Comparison of ENCODE assay signal across 9 mouse cellular contexts in genomic region chr2:155592854-155593283, GRCm38 (mm10). TPM values are rescaled to one million over a fixed set of nuclear protein-coding genes. Genes with fewer than 3 reads are reported as not detected.
A peak's percentile ranks its signal among the peaks of the same experiment; 100 is the strongest.
DNase-seq lines count a peak whose midpoint lies in the region; ATAC-seq and TF ChIP-seq lines count a peak whose summit lies in the region.
"Had no signal": no experiment of that assay in that cellular context is flagged by ENCODE, and none has a peak within 500 bp of the region (broad histone marks: within the 10 kb centered on the region; RNA-seq: fewer than 3 reads in every experiment).

No protein-coding gene starts in this region.

- DNase-seq in gastrocnemius, adult 2 months, result no peak
- no peak for DNase-seq in gastrocnemius, postnatal 4 days (ENCODE audit: low spot score in 2 of 2)
- no peak for DNase-seq in thymus, adult 2 months
- no peak for DNase-seq in thymus, postnatal 0 days (ENCODE audit: low spot score)
- no peak for DNase-seq in liver, embryonic 11.5 days (ENCODE audit: low spot score)
- no peak for DNase-seq in natural killer cell, adult 2 months (ENCODE audit: low spot score in 2 of 2)
- DNase-seq in spleen, postnatal 14 days (ENCODE audit: low spot score in 2 of 2), result no peak

- peak overlapping the region; percentile 95 for H3K27ac ChIP-seq in gastrocnemius, adult 2 months
- no peak overlapping the region for H3K27ac ChIP-seq in thymus, adult 2 months (ENCODE audit: control insufficient read depth, insufficient read depth, low read length)
- peak overlapping the region; percentile 86 for H3K27ac ChIP-seq in liver, embryonic 11.5 days (ENCODE audit: low read depth, low read length)

- H3K9me3 ChIP-seq in liver, embryonic 11.5 days (ENCODE audit: control insufficient read depth, low read length), result no peaks in the 10 kb centered on the region

- no peaks in the 10 kb centered on the region for H3K36me3 ChIP-seq in thymus, adult 2 months (ENCODE audit: control insufficient read depth, insufficient read depth, low read length)
- H3K36me3 ChIP-seq in liver, embryonic 11.5 days (ENCODE audit: control insufficient read depth, insufficient read depth, low read length), result no peaks in the 10 kb centered on the region

- H3K27me3 ChIP-seq in thymus, adult 2 months (ENCODE audit: control insufficient read depth, insufficient read depth, low read length), result no peaks in the 10 kb centered on the region
- H3K27me3 ChIP-seq in liver, embryonic 11.5 days (replicated peaks; ENCODE audit: control insufficient read depth, insufficient read depth, low read length), result no peaks in the 10 kb centered on the region

- no peak for ATAC-seq in liver, embryonic 11.5 days (replicated peaks; ENCODE audit: low FRiP score)
- no peak for ATAC-seq in frontal cortex, adult (ENCODE audit: low TSS enrichment)

- TF ChIP-seq CTCF in gastrocnemius, adult 2 months (IDR thresholded peaks at IDR 0.05), result no peak
- TF ChIP-seq CTCF in thymus, adult 2 months (IDR thresholded peaks at IDR 0.05; ENCODE audit: borderline replicate concordance, control insufficient read depth, extremely low read depth, insufficient read depth, low read length, poor library complexity), result peak; percentile 44; the same call in 1 of the 2 replicates

- peak overlapping the region; percentile 86 for H3K9ac ChIP-seq in liver, embryonic 11.5 days (ENCODE audit: low read depth, low read length)

- H3K4me3 ChIP-seq in gastrocnemius, adult 2 months, result peak overlapping the region; percentile 78
- H3K4me3 ChIP-seq in thymus, adult 2 months (ENCODE audit: control insufficient read depth, insufficient read depth, low read length), result peak overlapping the region; percentile 77
- peak overlapping the region; percentile 76 for H3K4me3 ChIP-seq in liver, embryonic 11.5 days (ENCODE audit: low read depth, low read length)

- intact Hi-C loops in gastrocnemius, adult 2 months (cut with DNase I), result loop anchor here (5.0 kb wide), 2 partner anchors 34 to 116 kb away; no protein-coding TSS in a partner anchor

- H3K4me1 ChIP-seq in thymus, adult 2 months (replicated peaks; ENCODE audit: control insufficient read depth, insufficient read depth, low read length), result peaks cover 4% of the 10 kb centered on the region
- peaks cover 33% of the 10 kb centered on the region for H3K4me1 ChIP-seq in liver, embryonic 11.5 days (replicated peaks; ENCODE audit: control insufficient read depth, insufficient read depth, low read length)

- H3K4me2 ChIP-seq in liver, embryonic 11.5 days, result peak overlapping the region; percentile 96

- under 1% methylated on average over 9 of the region's 9 CpGs for WGBS in thymus, adult 2 months
- WGBS in liver, embryonic 11.5 days, result 2% methylated on average over 9 of the region's 9 CpGs

- TF ChIP-seq POLR2A in thymus, adult 2 months (IDR thresholded peaks at IDR 0.05; ENCODE audit: control insufficient read depth, extremely low read depth, insufficient read depth, low read length, poor library complexity), result no peak; the same call in 1 of the 2 replicates

RNA-seq across cellular contexts. Expression of gene Gss, which starts 0.3 kb away (rescaled TPM):
- 1 to 10 TPM; 5.7 to 6.4 TPM for total RNA-seq in gastrocnemius, adult 2 months (2021)
- 10 to 100 TPM; 12.4 to 14.2 TPM for total RNA-seq in gastrocnemius, postnatal 4 days (2021)
- polyA plus RNA-seq in thymus, adult 2 months (2012; rRNA removed), result 20.6 and 23.2 TPM in 2 replicates
- polyA plus RNA-seq in thymus, postnatal 0 days (2015; fragmentation: Nextera tagmentation; extraction: Ambion mirVana), result 29.4 and 33.8 TPM in 2 replicates
- polyA plus RNA-seq in liver, embryonic 11.5 days (2014; fragmentation: Nextera tagmentation; extraction: Ambion mirVana), result 59.7 and 60.5 TPM in 2 replicates

RNA-seq across cellular contexts. Expression of gene Myh7b, which starts 18.1 kb away (rescaled TPM):
- total RNA-seq in gastrocnemius, adult 2 months (2021), result 1 to 10 TPM; 5.1 to 9.8 TPM
- total RNA-seq in gastrocnemius, postnatal 4 days (2021), result 10 to 100 TPM in 1 of 2 experiments, 1 to 10 TPM in 1; 8.8 to 11.1 TPM
- 0.09 and 1.0 TPM in 2 replicates for polyA plus RNA-seq in thymus, adult 2 months (2012; rRNA removed)
- polyA plus RNA-seq in thymus, postnatal 0 days (2015; fragmentation: Nextera tagmentation; extraction: Ambion mirVana), result 0.17 and 0.18 TPM in 2 replicates
- polyA plus RNA-seq in liver, embryonic 11.5 days (2014; fragmentation: Nextera tagmentation; extraction: Ambion mirVana), result 4.3 and 5.3 TPM in 2 replicates
- total RNA-seq: monocyte, adult 5-6 weeks had no signal
